Mouse (Mus musculus) heart, embryonic 11.5 days (tissue): Measurements from ENCODE around the gene Hrnr. TPM values are rescaled to one million over a fixed set of nuclear protein-coding genes. Genes with fewer than 3 reads are reported as not detected.

ENCODE experiments used
- ATAC-seq: fragments of 200-750 bp; cut with Nextera tagmentation; replicated peaks from 2 replicates; pipeline ENCODE4 v1.8.0; 2017; ENCODE audit warnings: moderate library complexity; ENCODE audit not compliant: insufficient number of reproducible peaks, low FRiP score, low TSS enrichment
- H3K27ac ChIP-seq: fragments of 300-500 bp; sonication (generic); 2 replicates; pipeline ENCODE4 v1.5.1; 2014; ENCODE audit warnings: mild to moderate bottlenecking, low read depth, low read length
- H3K27me3 ChIP-seq: fragments of 300-500 bp; sonication (generic); 2 replicates; pipeline ENCODE4 v1.6.1; 2014; ENCODE audit warnings: mild to moderate bottlenecking, low read length, mixed read lengths; ENCODE audit not compliant: control insufficient read depth, insufficient read depth
- H3K36me3 ChIP-seq: fragments of 300-500 bp; sonication (generic); 2 replicates; pipeline ENCODE4 v1.6.1; 2014; ENCODE audit warnings: mild to moderate bottlenecking, low read length, moderate library complexity, mixed read lengths; ENCODE audit not compliant: control insufficient read depth, insufficient read depth
- H3K4me1 ChIP-seq: fragments of 300-500 bp; sonication (generic); 2 replicates; pipeline ENCODE4 v1.6.1; 2014; ENCODE audit warnings: low read length; ENCODE audit not compliant: control insufficient read depth, insufficient read depth
- H3K4me2 ChIP-seq: fragments of 300-500 bp; sonication (generic); 2 replicates; pipeline ENCODE4 v1.6.1; 2014; ENCODE audit warnings: mild to moderate bottlenecking, moderate library complexity
- H3K4me3 ChIP-seq: fragments of 300-500 bp; sonication (generic); 2 replicates; pipeline ENCODE4 v1.5.1; 2014; ENCODE audit warnings: low read depth, low read length
- H3K9ac ChIP-seq: fragments of 300-500 bp; sonication (generic); 2 replicates; pipeline ENCODE4 v1.6.1; 2014; ENCODE audit warnings: mild to moderate bottlenecking, low read depth, low read length, moderate library complexity
- H3K9me3 ChIP-seq: fragments of 300-500 bp; sonication (generic); replicated peaks from 2 replicates; pipeline ENCODE4 v1.6.1; 2016; ENCODE audit warnings: low read length; ENCODE audit not compliant: control insufficient read depth
- WGBS: fragments of 180-500 bp; shearing (Covaris S2); extraction: QIAGEN DNeasy Blood & Tissue Kit; methylation state at CpG from one replicate; pipeline ENCODE4 v1.1.7; 2014; ENCODE audit not compliant: insufficient replicate concordance; 5-methylcytosine and 5-hydroxymethylcytosine counted together
- polyA plus RNA-seq: library from polyadenylated mRNA; unstranded; fragments of >200 nt; fragmentation: Nextera tagmentation; extraction: Ambion mirVana; gene quantifications from 2 replicates; pipeline ENCODE4 v1.2.1, GENCODE M21; 2014

Hrnr gene
- polyA plus RNA-seq, 1 experiment from 2014 or later = not detected

GRCm38 (mm10) chr3:93340021-93340420 is 20.5 kb downstream of the Hrnr start:
- 79% methylated on average over 4 of the region's 4 CpGs for WGBS
- Histone ChIP-seq H3K4me1 (no peaks in the 10 kb centered on the region), H3K4me3 (no peak overlapping the region), H3K27ac (no peak overlapping the region), H3K36me3 (no peaks in the 10 kb centered on the region), H3K4me2 (no peak overlapping the region), H3K27me3 (no peaks in the 10 kb centered on the region), H3K9ac (no peak overlapping the region), H3K9me3 (no peaks in the 10 kb centered on the region)
- ATAC-seq = no peak

DNA sequence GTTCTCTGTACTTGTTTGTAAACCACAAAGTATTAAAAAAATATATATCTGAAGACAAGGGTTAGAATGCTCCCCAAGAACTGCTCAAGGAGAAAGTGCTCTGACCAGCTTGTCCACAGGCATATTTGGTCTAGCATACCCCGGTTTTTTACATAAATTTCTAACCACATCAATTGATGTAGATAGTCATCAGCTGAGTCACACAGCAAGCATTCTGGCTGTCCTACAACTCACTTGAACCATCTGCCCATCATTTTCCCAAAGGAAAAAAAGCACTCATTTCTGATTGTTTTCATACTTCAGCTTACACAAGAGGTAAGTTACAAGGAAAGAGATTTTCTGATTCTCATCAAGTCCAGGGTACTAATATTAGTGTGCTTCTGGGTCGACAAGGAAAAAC is 27.3 kb downstream of the Hrnr start:
- no peak overlapping the region for H3K4me2 ChIP-seq
- no peak for ATAC-seq
- no peaks in the 10 kb centered on the region for H3K4me1 ChIP-seq
- H3K27ac ChIP-seq = no peak overlapping the region
- no peaks in the 10 kb centered on the region for H3K27me3 ChIP-seq
- 78% methylated on average over 2 of the region's 2 CpGs for WGBS
- H3K36me3 ChIP-seq = no peaks in the 10 kb centered on the region
- H3K9me3 ChIP-seq = no peaks in the 10 kb centered on the region
- H3K9ac ChIP-seq = no peak overlapping the region
- H3K4me3 ChIP-seq = no peak overlapping the region

DNA sequence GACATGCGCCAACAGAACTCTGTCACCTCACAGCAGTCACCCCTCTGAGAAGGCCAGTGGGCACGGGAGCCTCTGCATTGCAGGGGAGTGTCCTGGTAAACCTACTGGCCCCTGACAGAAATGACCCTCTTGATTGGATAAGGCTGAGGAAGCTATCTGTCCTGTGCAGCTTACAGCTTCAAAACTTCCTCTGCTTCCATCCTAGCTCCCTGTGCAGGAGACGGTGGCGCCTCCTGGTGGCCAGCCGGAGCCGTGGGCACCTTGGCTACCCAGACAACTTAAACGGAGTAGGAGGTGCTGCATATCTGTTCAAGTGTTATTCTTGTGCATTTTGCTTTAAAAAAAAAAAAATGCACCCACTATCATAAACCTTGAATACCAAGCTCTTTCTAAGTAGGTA is 40.5 kb downstream of the Hrnr start:
- H3K27ac ChIP-seq = no peak overlapping the region
- H3K9me3 ChIP-seq = no peaks in the 10 kb centered on the region
- WGBS = 18% methylated on average over 7 of the region's 7 CpGs
- no peak overlapping the region for H3K9ac ChIP-seq
- H3K27me3 ChIP-seq = no peaks in the 10 kb centered on the region
- no peak overlapping the region for H3K4me2 ChIP-seq
- no peaks in the 10 kb centered on the region for H3K4me1 ChIP-seq
- no peak for ATAC-seq
- no peaks in the 10 kb centered on the region for H3K36me3 ChIP-seq
- H3K4me3 ChIP-seq = no peak overlapping the region

DNA sequence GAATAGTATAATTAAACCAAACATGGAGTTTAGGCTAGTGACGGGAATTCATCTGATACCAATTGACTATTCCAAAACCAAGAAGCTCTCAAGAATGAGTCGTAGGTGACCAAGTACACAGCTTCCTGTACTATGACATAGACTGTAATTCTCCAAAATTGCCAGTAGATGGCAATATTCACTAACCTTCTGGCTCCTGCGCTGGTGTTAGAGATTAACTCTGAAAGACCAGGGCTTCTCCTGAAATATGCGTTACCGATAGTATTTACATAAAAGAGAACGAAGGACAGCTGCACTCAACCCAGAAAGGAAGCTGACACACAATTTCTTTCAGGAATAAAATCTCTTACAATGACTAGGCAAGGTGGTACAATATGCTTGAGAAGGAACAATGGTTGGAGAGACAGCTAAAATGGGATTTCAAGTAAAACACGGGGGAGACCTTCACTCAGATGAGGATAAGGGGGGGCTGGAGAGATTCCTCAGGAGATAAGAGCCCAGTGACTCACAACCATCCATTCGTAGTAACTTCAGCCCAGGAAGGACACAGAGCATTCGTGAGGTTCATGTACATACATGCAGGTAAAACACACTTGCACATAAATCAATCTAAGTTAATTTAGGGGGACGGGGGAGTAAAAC is 42.5 kb downstream of the Hrnr start:
- no peak overlapping the region for H3K4me3 ChIP-seq
- no peak; the same call in 1 of the 2 replicates for ATAC-seq
- 9% methylated on average over 10 of the region's 10 CpGs for WGBS

GRCm38 (mm10) chr3:93366966-93367575 is 47.5 kb downstream of the Hrnr start:
- H3K9me3 ChIP-seq = no peaks in the 10 kb centered on the region
- H3K36me3 ChIP-seq = no peaks in the 10 kb centered on the region
- 55% methylated on average over 3 of the region's 3 CpGs for WGBS
- H3K4me2 ChIP-seq = no peak overlapping the region
- no peaks in the 10 kb centered on the region for H3K4me1 ChIP-seq
- ATAC-seq = no peak
- no peak overlapping the region for H3K27ac ChIP-seq
- no peaks in the 10 kb centered on the region for H3K27me3 ChIP-seq
- no peak overlapping the region for H3K9ac ChIP-seq
- H3K4me3 ChIP-seq = no peak overlapping the region

More for the DNA sequence above, 42.5 kb downstream of the Hrnr start:
- no peaks in the 10 kb centered on the region for H3K36me3 ChIP-seq
- no peaks in the 10 kb centered on the region for H3K4me1 ChIP-seq
- no peak overlapping the region for H3K9ac ChIP-seq
- no peak overlapping the region for H3K27ac ChIP-seq
- no peaks in the 10 kb centered on the region for H3K9me3 ChIP-seq
- no peaks in the 10 kb centered on the region for H3K27me3 ChIP-seq
- peak overlapping the region; percentile 11 for H3K4me2 ChIP-seq

- Histone ChIP-seq H3K27me3 (no peaks in the 10 kb centered on the region), H3K4me3 (no peak overlapping the region), H3K4me1 (no peaks in the 10 kb centered on the region), H3K36me3 (no peaks in the 10 kb centered on the region), H3K9me3 (no peaks in the 10 kb centered on the region), H3K4me2 (no peak overlapping the region), H3K9ac (no peak overlapping the region), H3K27ac (no peak overlapping the region)
- ATAC-seq = no peak
- 68% methylated on average over 1 of the region's 1 CpGs for WGBS
These were observed 48.6 kb downstream of the Hrnr start for GRCm38 (mm10) chr3:93368171-93368570.

- Histone ChIP-seq H3K36me3 (no peaks in the 10 kb centered on the region), H3K9ac (no peak overlapping the region), H3K9me3 (no peaks in the 10 kb centered on the region), H3K4me2 (no peak overlapping the region), H3K4me1 (no peaks in the 10 kb centered on the region), H3K27me3 (no peaks in the 10 kb centered on the region), H3K4me3 (no peak overlapping the region), H3K27ac (no peak overlapping the region)
- ATAC-seq = no peak
- WGBS = 68% methylated on average over 6 of the region's 6 CpGs
These were observed 53.9 kb downstream of the Hrnr start for GRCm38 (mm10) chr3:93373416-93373815.

- H3K36me3 ChIP-seq = no peaks in the 10 kb centered on the region
- WGBS = 76% methylated on average over 1 of the region's 1 CpGs
- H3K27me3 ChIP-seq = no peaks in the 10 kb centered on the region
- H3K4me3 ChIP-seq = no peak overlapping the region
- H3K9me3 ChIP-seq = no peaks in the 10 kb centered on the region
- H3K9ac ChIP-seq = no peak overlapping the region
- no peaks in the 10 kb centered on the region for H3K4me1 ChIP-seq
- no peak for ATAC-seq
- no peak overlapping the region for H3K27ac ChIP-seq
- no peak overlapping the region for H3K4me2 ChIP-seq
These were observed 55.6 kb downstream of the Hrnr start for GRCm38 (mm10) chr3:93375196-93375595.

DNA sequence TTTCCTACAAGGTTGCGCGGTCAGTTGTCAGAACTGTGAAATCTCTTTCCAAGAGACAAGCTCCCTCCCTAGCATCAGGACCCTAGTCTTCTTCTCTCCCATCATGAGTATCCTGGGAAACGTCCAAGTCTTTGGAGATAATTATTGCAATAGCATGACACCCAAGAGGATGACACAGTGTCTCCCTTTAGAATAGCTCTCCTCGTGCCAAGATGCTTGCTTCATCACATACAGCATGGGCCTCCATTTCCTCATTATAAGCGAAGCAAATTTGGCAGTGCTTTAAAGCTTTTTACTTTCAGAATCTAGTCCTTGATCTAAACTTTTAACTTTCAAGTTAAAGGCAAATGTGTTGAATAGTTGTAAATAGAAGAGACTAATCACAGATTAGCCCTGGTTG is 56.1 kb downstream of the Hrnr start:
- H3K4me2 ChIP-seq = no peak overlapping the region
- H3K27me3 ChIP-seq = no peaks in the 10 kb centered on the region
- H3K9ac ChIP-seq = no peak overlapping the region
- no peaks in the 10 kb centered on the region for H3K9me3 ChIP-seq
- WGBS = 84% methylated on average over 5 of the region's 5 CpGs
- H3K4me3 ChIP-seq = no peak overlapping the region
- H3K36me3 ChIP-seq = no peaks in the 10 kb centered on the region
- no peak for ATAC-seq
- no peak overlapping the region for H3K27ac ChIP-seq
- H3K4me1 ChIP-seq = no peaks in the 10 kb centered on the region
